Mouse (Mus musculus) kidney, adult 18-20 months (tissue): Measurements from ENCODE around the gene Spsb1.

Experiments
- DNase-seq: peaks from one replicate; pipeline ENCODE4 v3.0.0; 2021

The Spsb1 gene

DNA sequence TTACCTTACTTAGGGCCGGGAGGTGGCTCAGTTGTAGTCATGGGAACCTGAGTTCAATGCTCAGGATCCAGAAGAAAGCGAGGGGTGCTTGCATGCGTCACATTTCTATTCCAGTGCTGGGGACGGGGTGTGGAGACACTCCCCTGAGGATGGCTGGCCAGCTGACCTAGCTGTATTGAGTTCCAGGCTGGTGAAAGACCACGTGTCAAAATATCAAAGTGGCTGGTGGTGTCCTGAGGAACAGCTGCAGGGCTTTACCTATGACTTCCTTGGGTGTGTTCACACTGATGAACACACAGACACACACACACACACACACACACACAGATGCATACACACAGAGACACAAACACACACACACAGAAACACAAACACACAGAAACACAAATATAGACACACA lies 73.9 kb downstream of the Spsb1 start:
- no peak for DNase-seq

DNA sequence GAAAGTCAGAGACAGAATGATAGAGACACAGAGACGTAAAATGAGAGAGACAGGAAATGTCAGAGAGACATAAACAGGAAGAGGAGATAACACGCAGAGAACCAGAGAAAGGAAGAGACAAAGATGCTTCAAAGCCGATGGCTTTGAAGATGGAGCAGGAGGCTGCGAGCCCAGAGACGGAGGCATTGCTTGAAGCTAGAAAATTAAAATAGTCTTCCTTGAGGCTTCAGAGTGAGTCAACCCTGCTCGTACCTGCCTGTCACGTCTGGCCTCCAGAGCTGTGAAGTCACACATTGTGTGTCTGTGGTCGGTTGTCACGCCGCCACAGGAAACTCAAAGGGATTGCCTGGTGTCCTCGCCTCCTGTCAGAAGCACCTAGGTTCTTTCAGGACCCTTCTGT lies 74.9 kb downstream of the Spsb1 start:
- DNase-seq = no peak

DNA sequence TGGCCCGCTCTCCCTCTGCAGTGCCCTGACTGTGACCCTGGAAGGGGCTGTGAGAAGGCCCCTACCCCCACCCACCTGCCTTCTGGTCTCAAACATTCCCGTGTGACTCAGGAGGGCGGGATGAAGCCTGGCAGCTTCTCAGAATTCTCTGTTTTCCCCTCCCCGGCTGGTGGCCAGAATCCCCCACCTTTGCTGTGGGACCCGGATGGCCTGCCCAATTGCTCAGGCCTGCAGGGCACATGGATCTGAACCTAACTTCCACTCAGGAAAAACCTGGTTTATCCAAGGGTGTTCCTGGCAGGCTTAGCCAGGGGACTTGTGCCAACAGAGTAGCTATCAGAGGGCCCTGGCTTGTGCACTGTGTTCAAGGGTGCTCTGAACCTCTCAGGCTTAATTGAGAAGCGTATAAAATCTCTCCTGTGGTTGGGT lies 76.8 kb downstream of the Spsb1 start:
- DNase-seq = no peak

DNA sequence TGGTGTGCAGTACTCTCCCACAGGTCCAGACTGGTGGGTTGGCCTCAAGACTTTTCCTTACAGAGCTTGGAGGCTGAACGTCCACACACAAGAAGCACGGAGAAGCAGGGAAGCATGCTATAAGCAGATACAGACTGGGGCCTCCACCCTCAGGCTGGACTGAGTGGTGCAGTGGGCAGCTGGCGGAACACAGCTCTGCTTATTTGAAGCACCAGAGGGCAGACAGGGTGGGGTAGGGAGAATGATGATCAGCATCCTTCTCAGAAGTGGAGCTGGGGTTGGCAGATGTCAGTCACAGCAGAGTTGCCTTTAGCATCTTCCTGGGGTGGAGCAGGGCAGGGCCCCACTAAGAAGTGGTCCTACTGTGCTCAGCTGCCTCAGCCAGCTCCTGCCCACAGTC lies 77.6 kb downstream of the Spsb1 start:
- DNase-seq = no peak

DNA sequence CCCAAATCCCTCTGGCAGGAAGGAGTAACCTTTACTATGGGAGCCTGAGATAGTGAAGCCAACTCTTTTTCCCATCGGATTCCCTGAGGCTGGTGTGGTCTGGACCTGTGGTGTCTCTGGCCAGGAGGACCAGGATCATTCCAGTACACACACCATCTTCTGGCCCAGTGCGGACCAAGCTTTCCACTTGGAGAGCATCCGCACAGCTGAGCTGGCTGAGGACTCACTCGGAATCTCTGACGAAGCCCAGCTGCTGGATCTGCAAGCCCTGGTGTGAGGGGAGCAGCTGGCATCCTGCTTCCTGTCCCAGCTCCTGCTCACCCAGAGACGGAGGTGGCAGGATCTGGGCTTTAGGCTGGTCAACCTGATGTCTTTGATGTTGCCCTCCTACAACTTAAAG lies 78.1 kb downstream of the Spsb1 start:
- DNase-seq = no peak

DNA sequence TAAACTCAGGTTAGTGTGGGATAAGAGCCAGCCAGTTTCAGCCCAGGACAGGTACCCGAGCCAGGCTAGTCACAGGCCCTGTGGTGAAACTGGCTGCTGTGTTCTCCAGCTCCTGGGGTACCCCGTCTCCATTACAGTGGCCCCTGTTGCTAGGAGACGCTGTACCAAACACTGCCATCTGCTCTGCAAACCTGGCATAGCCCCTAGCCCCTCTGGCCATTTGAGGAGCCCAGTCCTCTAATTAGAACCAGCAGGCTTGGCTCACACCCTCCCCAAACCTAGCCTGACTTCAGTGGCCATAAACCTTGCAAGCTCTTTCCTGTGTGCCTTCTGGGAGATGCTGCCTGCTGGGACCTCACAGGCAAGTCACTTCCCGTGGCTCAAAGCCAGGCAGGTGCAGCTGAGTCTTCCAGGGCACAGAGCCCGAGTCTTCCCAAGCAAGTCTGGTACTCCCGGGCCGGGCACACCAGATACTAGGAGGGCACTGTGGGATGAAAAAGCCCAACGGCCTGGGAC lies 78.8 kb downstream of the Spsb1 start:
- no peak for DNase-seq

DNA sequence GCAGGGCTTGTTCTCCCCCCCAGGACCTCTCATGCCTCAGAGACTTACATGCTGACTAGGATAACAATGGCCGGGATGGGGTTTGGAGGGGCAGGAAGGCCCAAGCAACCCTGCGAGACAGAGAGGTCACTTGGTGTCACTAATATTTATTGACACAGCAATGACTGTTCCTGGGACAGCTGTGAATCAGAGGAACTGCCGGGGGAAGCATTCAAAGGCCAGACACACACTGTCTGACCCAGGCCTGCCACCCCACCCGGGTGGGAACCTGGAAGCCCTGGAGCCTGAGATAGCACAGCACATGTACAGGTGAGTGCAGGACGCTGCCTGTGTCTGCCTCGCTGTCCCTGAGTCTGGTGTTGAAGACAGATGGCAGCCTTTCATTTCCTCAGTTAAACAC lies 79.5 kb downstream of the Spsb1 start:
- DNase-seq = no peak

DNA sequence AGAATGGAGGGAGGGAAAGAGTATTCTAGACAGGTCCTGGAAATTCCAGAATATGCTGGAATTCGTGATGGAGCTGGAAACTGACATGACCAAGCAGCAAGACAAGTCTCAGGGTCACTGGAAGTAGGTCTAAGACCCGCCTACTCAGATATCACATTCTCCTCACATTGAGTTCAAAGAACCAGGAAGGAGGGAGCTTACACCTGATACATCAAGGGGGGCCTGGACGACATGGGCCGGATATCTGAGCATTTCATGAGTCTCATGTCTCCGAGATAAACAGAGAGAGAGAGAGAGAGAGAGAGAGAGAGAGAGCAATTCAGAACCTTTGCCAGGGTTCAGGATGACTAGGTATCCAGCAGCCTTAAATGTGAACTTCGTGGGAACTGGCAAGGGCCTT lies 82.6 kb downstream of the Spsb1 start:
- DNase-seq = no peak

DNA sequence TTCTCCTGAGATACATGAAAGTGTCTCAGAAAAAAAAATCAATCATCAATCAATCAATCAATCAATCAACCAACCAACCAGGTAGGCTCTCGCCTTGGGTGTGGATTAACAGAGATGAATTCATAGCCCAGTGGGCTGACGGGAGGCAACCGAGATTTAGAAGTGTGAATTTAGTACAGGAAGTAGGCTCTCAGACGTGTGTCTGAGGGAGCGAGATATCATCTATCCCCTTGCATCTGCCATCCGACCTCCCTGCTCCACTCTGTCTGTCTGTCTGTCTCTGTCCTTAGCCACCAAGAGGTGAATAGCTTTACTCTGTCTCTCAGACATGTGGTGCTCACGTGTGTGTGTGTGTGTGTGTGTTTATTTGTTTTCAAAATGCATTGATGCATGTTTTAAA lies 83.3 kb downstream of the Spsb1 start:
- DNase-seq = no peak

DNA sequence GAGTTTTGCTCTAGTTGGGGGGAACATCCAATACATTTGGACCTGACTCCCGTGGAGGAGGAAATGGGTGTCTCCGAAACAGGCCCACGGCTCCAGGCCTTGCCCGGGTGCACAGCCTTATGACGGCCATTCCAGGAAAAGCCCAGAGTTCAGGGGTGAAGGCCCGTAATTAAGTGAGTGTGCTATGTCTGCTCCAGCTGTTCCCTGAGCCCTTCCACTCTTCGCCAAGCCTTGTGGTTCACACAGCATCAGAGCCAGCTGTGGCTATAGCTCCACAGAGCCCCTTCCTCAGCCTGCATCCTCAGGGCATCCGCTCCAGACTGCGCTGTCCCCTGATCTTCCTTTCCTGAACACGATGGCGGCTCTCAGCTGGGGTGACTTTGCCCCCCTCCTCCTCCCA lies 83.8 kb downstream of the Spsb1 start:
- DNase-seq = no peak

DNA sequence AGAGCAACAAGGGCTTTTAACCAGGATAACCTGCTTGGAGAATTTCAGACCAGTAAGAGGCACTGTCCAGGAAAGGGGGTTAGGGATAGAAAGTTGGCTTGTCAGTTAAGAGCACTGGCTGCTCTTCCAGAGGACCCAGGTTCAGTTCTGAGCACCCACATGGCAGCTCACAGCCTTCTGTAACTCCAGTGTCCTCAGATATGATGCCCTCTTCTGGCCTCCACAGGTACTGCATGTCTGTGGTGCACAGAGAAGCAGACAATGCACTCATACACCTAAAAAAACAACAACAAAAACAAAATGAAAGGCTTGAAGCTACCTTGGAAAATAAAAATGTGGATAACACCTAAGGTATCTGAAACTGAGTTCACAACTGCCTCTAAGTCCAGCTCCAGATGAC lies 84.4 kb downstream of the Spsb1 start:
- DNase-seq = no peak

DNA sequence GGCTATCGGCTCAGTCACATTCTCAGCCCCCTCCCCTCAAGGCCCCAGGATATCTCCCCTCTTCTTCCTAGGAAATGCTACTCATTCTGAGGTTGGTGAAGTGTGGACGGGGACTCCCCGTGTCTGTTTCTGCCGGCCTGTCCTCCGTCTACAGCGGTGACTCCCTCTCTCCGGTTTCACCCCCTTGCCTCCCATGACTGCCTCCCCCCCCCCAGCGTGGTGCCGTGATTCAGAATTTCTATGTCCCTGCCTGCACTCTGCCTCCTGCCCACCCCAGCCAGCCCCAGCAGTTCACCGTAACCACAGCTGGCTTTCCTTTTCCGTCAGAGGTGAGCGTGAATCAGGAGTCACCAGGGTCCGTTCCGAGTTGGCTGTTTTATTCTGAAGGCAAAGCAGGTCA lies 86.1 kb downstream of the Spsb1 start:
- no peak for DNase-seq

DNA sequence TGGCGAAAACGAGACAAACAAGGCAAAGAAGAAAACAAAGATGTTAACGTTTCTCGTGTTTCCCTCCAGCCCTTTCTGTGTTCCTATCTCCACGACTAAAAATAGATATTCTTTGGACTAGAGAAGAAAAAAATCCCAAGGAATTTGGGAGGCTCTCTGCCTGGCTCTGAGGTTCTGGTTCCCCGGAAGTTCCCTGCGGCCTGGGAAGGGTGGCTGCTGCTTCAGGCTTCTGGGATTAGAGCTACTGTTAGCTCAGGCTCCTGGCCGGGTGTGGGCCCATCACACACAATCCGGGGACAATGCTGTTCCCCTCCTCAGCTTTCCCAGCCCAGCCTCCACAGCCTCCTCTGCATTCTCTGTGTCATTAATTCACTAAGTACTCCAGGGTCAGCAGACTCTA lies 86.8 kb downstream of the Spsb1 start:
- no peak for DNase-seq

DNA sequence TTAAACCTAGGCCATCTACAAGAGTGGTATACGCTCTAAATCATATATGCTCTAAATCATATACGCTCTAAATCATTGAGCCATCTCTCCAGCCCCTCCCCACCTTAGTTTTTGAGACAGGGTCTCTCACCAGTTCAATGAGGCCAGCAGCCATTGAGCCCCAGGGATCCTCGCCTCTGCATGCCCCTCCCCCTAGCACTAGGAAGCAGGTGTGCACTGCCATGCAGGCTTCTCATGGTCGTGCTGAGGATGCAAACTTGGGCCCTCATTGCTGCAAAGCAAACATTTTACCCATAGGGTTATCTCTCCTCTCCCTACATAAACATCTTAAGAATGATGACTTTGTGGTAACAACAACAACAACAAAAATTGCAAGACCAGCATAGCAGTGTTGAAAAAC lies 87.5 kb downstream of the Spsb1 start:
- DNase-seq = no peak

DNA sequence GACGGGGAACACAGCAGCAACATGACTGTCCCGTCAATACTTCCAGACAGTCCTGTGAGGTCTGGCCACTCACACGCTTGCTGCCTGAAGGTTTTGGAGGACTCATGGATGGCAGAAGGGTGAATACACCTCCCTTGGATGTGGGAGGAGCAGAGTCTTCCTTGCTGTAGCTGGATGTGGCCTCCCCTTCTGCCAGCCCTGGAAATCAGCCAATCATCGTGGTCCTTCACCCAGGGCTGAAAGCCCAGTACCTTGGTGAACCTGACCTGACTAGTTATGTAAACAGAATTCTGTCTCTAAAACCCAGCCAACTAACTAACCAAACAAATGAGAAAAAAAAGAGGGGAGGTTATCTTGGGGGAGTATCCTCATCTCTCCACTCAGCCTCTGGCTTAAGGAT lies 90.4 kb downstream of the Spsb1 start:
- no peak for DNase-seq

DNA sequence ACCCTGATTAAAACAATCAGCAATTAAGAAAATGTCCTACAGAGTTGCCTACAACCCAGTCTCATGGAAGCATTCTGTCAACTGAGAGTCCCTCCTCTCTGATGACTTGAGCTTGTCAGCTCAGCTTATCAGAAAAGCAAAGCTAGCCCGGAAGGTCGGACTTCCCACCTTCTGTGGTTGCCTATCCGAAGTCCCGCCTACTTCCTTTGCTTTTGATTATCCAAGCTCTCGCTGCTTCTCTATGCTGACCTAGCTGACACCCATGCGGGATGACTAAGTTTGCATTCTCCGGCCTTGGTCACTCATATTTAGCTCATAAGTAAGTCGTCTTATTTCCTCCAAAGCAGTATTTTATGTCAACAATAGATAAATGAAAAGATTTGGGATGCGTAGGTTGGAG lies 91.3 kb downstream of the Spsb1 start:
- no peak for DNase-seq

DNA sequence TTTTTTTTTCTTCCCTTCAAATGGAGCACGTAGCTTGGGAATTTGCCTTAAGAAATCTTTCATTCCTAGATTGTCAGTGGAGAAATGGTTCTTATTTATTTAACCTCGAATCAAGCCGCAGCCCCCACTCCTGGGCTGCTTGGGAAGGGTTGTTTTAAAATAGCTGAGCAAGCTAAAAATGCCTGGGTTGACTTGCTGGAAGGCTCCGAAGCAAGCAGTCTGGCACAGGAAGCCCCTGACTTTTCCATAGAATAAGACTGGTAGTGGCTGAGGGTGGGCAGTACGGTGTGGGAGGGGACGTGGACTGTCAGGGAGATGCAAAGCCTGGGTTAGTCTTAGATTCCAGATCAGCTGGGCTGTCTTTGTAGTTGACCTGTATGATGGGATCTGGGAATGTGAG lies 94.5 kb downstream of the Spsb1 start:
- DNase-seq = no peak

DNA sequence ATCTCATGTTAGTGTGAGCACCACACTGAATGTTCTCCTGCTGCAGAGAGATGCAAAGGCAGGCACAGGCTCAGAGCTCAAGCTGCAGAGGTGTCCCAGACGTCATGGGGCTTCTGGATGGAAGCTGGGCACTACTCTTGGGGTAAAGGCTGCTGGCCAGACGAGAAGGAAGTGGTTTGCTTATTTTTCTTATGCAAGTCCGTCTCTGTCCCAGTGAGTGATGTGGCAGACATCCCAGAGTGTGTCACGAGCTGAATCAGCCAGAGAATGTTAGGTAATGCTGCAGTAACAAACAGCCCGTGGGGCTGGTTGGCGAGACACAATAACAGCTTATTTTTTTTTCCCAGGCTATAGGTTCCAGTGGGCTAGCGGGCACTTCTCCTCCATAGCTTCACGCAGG lies 96.3 kb downstream of the Spsb1 start:
- DNase-seq = no peak

DNA sequence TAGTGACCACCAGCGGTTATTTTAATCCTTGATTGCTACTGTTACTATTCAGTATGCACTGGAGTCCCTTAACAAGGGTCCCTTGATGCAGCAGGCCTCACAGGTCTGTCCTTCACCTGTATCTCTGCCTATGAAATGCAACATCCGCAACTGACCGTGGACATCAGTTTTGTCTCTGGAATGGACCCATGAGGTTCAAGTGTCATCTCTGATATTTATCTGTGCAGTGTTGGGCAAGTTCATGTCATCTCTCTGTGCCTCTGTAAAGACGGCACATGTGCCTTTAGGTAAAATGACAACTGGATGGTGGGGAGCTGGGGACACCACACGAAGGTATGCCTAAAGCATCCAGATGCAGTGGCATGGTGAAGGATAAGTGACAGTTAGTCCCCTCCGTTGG lies 96.7 kb downstream of the Spsb1 start:
- DNase-seq = no peak

DNA sequence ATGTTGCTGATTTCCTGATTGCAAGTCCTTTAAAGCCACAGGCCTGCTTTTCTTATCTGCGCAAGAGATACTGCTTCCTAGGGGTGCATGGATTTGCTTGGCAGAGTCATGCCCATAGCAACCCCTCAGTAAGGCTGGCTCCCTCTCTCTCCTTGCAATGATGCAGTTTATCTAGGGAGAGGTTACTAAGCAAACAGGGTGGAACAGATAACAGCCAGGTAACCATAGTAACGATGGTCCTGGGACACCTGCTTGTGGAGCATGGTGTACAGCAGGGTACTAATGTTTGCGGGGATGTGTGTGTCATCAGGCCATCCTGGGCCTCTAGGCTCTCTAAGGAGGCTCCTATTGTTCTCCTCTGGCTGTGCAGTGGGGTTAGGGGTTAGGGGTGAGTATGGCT lies 97.2 kb downstream of the Spsb1 start:
- DNase-seq = no peak

DNA sequence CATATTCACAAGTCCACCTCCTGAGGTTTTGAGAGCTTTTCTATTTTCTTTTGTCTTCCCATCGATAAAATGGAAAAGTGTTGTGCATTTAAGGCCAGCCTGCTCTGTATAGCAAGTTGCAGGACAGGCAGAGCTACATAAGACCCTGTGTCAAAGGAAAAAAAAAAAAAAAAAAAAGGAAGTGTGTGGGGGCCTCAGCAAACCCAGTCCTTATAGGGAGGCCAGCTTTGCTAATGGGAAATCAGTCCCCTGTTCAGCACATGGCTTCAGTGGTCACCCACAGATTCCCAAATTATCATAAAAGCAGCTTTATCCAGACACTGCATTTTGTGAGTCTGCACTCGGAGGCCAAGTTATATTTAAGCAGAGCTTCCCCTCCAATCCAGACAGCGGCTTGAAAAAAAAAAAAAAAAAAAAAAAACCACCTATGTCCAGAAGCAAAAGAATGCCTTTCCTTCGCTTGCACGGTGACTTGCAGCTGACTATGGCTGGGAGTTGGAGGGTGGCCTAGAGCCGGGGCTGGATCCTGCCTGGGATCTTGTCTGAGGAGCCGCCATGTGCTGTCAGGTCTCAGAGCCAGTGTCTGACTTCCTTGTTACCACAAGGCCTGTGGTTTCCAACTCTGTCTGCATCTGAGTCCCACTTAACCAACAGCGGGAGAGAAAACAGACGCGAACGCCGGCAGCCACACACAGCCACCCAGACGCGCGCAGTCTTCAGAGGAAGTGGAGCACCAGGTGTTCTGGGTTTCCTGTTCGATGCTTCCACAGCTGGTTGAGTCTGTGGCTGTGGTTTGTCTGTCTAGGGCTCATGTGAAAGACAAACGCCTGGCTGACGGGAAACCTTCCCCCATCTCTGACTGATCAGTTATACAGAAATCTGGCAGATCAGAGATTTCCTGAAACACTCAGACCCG lies 98.7 kb downstream of the Spsb1 start:
- no peak for DNase-seq

DNA sequence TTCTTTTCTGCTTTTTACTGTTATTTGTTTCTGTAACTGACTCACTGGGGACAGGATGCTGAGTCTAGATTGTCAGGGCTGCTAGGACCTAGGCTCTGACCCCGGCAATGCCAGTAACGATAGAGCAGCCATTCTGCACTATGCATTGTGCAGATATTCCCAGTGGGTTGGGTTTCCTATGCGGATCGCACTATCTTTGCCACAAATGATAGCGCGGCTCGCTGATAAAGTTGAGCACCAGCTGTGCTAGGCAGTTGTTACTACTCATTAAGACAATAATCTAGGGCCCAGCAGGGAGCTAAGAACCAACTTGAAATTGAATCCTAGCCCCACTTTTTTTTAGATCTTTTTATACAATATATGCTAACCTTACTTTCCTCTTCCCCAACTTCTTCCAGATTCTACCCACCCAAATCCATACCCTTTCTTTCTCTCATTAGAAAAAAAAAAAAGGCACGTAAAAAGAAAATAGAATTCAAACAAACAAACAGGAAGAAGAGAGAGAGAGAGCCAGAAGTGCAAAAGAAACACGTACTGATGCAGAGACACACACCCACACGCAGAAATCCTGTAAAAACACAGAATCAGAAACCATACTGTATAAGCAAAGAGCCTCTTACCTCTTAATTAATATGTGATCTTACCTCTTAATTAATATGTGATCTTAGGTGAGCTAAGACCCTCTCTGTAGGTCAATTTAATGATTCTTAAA lies 99.5 kb downstream of the Spsb1 start:
- DNase-seq = no peak

DNA sequence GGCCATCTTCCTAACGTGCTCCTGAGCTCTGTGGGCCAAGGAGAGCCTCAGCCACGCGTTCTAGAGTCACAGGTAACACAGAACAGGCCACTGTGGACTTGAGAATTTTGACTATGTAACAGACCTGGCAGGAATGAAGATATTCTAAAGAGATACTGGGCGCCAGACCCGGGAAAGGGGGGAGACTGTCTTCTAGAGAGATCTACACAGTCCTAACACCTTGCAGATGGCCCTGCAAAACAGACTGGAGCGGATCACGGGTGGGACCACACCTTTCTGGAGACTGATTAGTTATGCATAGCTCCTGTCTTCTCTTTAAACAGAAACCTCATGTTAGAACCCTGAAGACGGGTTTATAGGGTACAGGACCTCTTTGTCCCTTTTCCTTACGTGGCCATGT lies 100.1 kb downstream of the Spsb1 start:
- DNase-seq = no peak

DNA sequence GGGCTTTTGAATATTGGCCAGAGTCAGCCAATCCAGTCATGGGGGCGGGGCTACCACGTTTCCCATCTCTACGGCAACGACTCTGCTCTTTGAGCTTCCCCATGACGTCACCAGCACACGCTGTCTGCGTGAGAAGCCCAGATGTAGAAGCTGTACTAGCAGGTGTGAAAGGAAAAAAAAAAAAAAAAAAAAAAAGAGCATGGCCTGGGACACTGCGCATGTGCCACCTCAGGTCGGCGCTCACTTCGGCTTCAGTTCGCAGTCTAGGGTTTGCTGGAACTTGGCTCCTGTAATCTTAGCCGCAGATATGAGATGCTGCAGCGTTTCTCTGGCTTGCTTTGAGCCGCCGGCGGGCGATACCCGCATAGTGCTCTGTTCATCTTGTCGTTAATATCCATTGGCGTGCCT lies 100.5 kb downstream of the Spsb1 start:
- DNase-seq = peak; percentile 34
